Mouse (Mus musculus) CH12.LX (cell line): ENCODE results near the gene Ccdc57. TPM values are rescaled to one million over a fixed set of nuclear protein-coding genes. Genes with fewer than 3 reads are reported as not detected.

ENCODE experiments used
- DNase-seq: peaks from one replicate; pipeline ENCODE4 v3.0.0-alpha.2; 2013; ENCODE audit errors: extremely low read depth
- H3K27ac ChIP-seq: 2 replicates; pipeline ENCODE4 v1.5.1; 2012; ENCODE audit warnings: low read depth, mild to moderate bottlenecking, control low read depth, moderate library complexity; ENCODE audit not compliant: insufficient read depth
- H3K27me3 ChIP-seq: replicated peaks from 2 replicates; pipeline ENCODE3; 2012; ENCODE audit warnings: inconsistent platforms
- H3K36me3 ChIP-seq, 2 experiments: replicated peaks in 1 of 2; 2 replicates each; pipeline versions ENCODE3 to v1.6.1; 2012; ENCODE audit warnings: inconsistent platforms in 1 of 2, low read length in 1 of 2, mild to moderate bottlenecking in 1 of 2, mixed read lengths in 1 of 2, moderate library complexity in 1 of 2; ENCODE audit not compliant: control insufficient read depth in 1 of 2, insufficient read depth in 1 of 2
- H3K4me1 ChIP-seq, 2 experiments: 2 replicates each; pipeline ENCODE4 v1.6.1; 2012; ENCODE audit warnings: inconsistent platforms in 1 of 2, moderate library complexity in 1 of 2; ENCODE audit not compliant: insufficient read depth in 2 of 2, control insufficient read depth in 1 of 2
- H3K4me2 ChIP-seq: 2 replicates; pipeline ENCODE4 v1.6.1; 2012; ENCODE audit warnings: low read depth, mild to moderate bottlenecking, control low read depth; ENCODE audit not compliant: poor library complexity, insufficient read depth, severe bottlenecking
- H3K4me3 ChIP-seq, 3 experiments: fragments of 150-350 bp in 1 of 3; sonication (generic) in 1 of 3; replicated peaks in 1 of 3; 2 replicates each; pipeline versions ENCODE3 to v1.5.1; 2011 to 2012; ENCODE audit warnings: low read depth in 2 of 3, low read length in 2 of 3, mild to moderate bottlenecking in 2 of 3, moderate library complexity in 2 of 3, control low read depth in 1 of 3, improper control_type of control experiment in 1 of 3, inconsistent platforms in 1 of 3, mixed read lengths in 1 of 3; ENCODE audit not compliant: poor library complexity in 1 of 3
- H3K79me2 ChIP-seq: replicated peaks from 2 replicates; pipeline ENCODE4 v1.6.1; 2012; ENCODE audit warnings: mild to moderate bottlenecking, moderate library complexity; ENCODE audit not compliant: control insufficient read depth, poor library complexity, insufficient read depth, severe bottlenecking; ENCODE audit errors: extremely low read depth
- H3K9ac ChIP-seq: 2 replicates; pipeline ENCODE4 v1.6.1; 2012; ENCODE audit warnings: low read depth, mild to moderate bottlenecking, control low read depth, moderate library complexity; ENCODE audit not compliant: insufficient read depth
- H3K9me3 ChIP-seq: replicated peaks from 2 replicates; pipeline ENCODE3; 2012; ENCODE audit warnings: low read length, inconsistent platforms, mixed read lengths
- CHD2 ChIP-seq: IDR thresholded peaks from 2 replicates; pipeline ENCODE4 v1.6.1; 2011; ENCODE audit warnings: low read length, improper control_type of control experiment
- E2F4 ChIP-seq: IDR thresholded peaks from 2 replicates; pipeline ENCODE4 v1.6.1; 2011; ENCODE audit warnings: low read depth, low read length, improper control_type of control experiment; ENCODE audit not compliant: insufficient replicate concordance
- EP300 ChIP-seq: IDR thresholded peaks from 2 replicates; pipeline ENCODE4 v1.6.1; 2011; ENCODE audit warnings: low read length, improper control_type of control experiment
- ETS1 ChIP-seq: conservative IDR thresholded peaks from 2 replicates; pipeline ENCODE4 v1.6.1; 2012; ENCODE audit warnings: low read depth, mild to moderate bottlenecking, inconsistent platforms, low read length, improper control_type of control experiment, moderate library complexity
- GABPA ChIP-seq: IDR thresholded peaks from 2 replicates; pipeline ENCODE4 v1.6.1; 2012; ENCODE audit warnings: low read depth, low read length, improper control_type of control experiment, inconsistent platforms; ENCODE audit not compliant: insufficient replicate concordance
- IRF4 ChIP-seq: IDR thresholded peaks from 2 replicates; pipeline ENCODE4 v1.6.1; 2014; ENCODE audit warnings: low read depth, mild to moderate bottlenecking, inconsistent platforms, low read length, improper control_type of control experiment
- JUN ChIP-seq: IDR thresholded peaks from 2 replicates; pipeline ENCODE4 v1.6.1; 2011; ENCODE audit warnings: low read depth, mild to moderate bottlenecking, low read length, improper control_type of control experiment, moderate library complexity; ENCODE audit not compliant: insufficient read depth
- MAFK ChIP-seq: IDR thresholded peaks from 2 replicates; pipeline ENCODE4 v1.6.1; 2011; ENCODE audit warnings: low read length, improper control_type of control experiment; ENCODE audit not compliant: insufficient replicate concordance
- MYC ChIP-seq: IDR thresholded peaks from 2 replicates; pipeline ENCODE4 v1.6.1; 2011; ENCODE audit warnings: low read depth, mild to moderate bottlenecking, improper control_type of control experiment, low read length
- NELFE ChIP-seq: IDR thresholded peaks from 2 replicates; pipeline ENCODE4 v1.6.1; 2011; ENCODE audit warnings: low read depth, low read length, improper control_type of control experiment
- PAX5 ChIP-seq: IDR thresholded peaks from 2 replicates; pipeline ENCODE4 v1.6.1; 2012; ENCODE audit warnings: low read length, inconsistent platforms, mixed read lengths
- POLR2A ChIP-seq: IDR thresholded peaks from 2 replicates; pipeline ENCODE4 v1.6.1; 2011; ENCODE audit warnings: low read depth, mild to moderate bottlenecking, improper control_type of control experiment, low read length
- POLR2AphosphoS2 ChIP-seq: IDR thresholded peaks from 2 replicates; pipeline ENCODE4 v1.6.1; 2011; ENCODE audit warnings: low read depth, low read length, improper control_type of control experiment
- RCOR1 ChIP-seq: conservative IDR thresholded peaks from 2 replicates; pipeline ENCODE4 v1.6.1; 2012; ENCODE audit warnings: low read depth, mild to moderate bottlenecking, inconsistent platforms, low read length, improper control_type of control experiment
- SIN3A ChIP-seq: IDR thresholded peaks from 2 replicates; pipeline ENCODE4 v1.6.1; 2012; ENCODE audit warnings: low read length, improper control_type of control experiment, inconsistent platforms
- TCF12 ChIP-seq: IDR thresholded peaks from 2 replicates; pipeline ENCODE4 v1.6.1; 2014; ENCODE audit warnings: low read depth, mild to moderate bottlenecking, inconsistent platforms, low read length, improper control_type of control experiment
- UBTF ChIP-seq: IDR thresholded peaks from 2 replicates; pipeline ENCODE4 v1.6.1; 2012; ENCODE audit warnings: low read depth, mild to moderate bottlenecking, inconsistent platforms, low read length, improper control_type of control experiment, moderate library complexity
- USF1 ChIP-seq: IDR thresholded peaks from 2 replicates; pipeline ENCODE4 v1.6.1; 2014; ENCODE audit warnings: low read depth, mild to moderate bottlenecking, inconsistent platforms, low read length, improper control_type of control experiment
- USF2 ChIP-seq: conservative IDR thresholded peaks from 2 replicates; pipeline ENCODE4 v1.6.1; 2011; ENCODE audit warnings: low read depth, low read length, improper control_type of control experiment
- dilution Hi-C: fragments of 300-500 bp; cut with MboI; formaldehyde crosslinking; loops from 2 replicates; pipeline ENCODE4 v1.14.3; 2020; ENCODE audit warnings: low sequenced_read_pairs; ENCODE audit not compliant: extremely low pct_unique_long_range_greater_than_20kb, extremely low pct_ligation_motif_present
- in situ Hi-C: fragments of 300-500 bp; cut with MboI; formaldehyde crosslinking; loops from 3 replicates; pipeline ENCODE4 v1.14.3; 2019; ENCODE audit warnings: low sequenced_read_pairs, low pct_ligation_motif_present, low pct_unique_long_range_greater_than_20kb, mixed read lengths
- polyA plus RNA-seq: library from polyadenylated mRNA; unstranded; fragments of >175 nt; gene quantifications from 2 replicates; pipeline ENCODE4 v1.2.1, GENCODE M21; 2012; ENCODE audit warnings: low read depth; ENCODE audit not compliant: insufficient read length
- total RNA-seq, 2 experiments: library from RNA; depleted of rRNA; stranded (reverse); fragments of 300-350 nt in 1 of 2; fragments of >200 nt in 1 of 2; gene quantifications; 2 replicates each; pipeline ENCODE4 v1.2.3; 2012 to 2014

Ccdc57 gene
- total and polyA plus RNA-seq, 3 experiments, result 2.3 to 6.0 (median 5.4) TPM

GRCm38 (mm10) chr11:120819556-120819955 lies 113.1 kb downstream of the Ccdc57 start:
- Histone ChIP-seq H3K27ac (no peak overlapping the region), H3K9me3 (no peaks in the 10 kb centered on the region), H3K4me1 (peaks cover 11 to 21% of the 10 kb centered on the region in 2 experiments), H3K79me2 (peaks cover 33% of the 10 kb centered on the region), H3K9ac (no peak overlapping the region), H3K36me3 (peaks cover 71 to 83% of the 10 kb centered on the region in 2 experiments), H3K27me3 (no peaks in the 10 kb centered on the region), H3K4me3 (no peak overlapping the region), H3K4me2 (no peak overlapping the region)
- in situ Hi-C loops (no loop called here), dilution Hi-C loops (no loop called here)
- no peak for DNase-seq
- TF ChIP-seq TCF12 (no peak), GABPA (no peak), PAX5 (no peak), POLR2A (no peak), JUN (no peak), USF2 (no peak), EP300 (no peak), MYC (no peak), E2F4 (no peak), RCOR1 (no peak), POLR2AphosphoS2 (no peak), NELFE (no peak), USF1 (no peak), SIN3A (no peak), CHD2 (no peak), MAFK (no peak)

- dilution Hi-C loops, result no loop called here
- Histone ChIP-seq H3K36me3 (peaks cover 84 to 96% of the 10 kb centered on the region in 2 experiments), H3K27me3 (no peaks in the 10 kb centered on the region), H3K79me2 (peaks cover 30% of the 10 kb centered on the region), H3K9me3 (no peaks in the 10 kb centered on the region), H3K9ac (no peak overlapping the region), H3K4me3 (no peak overlapping the region), H3K4me1 (peaks cover 11 to 21% of the 10 kb centered on the region in 2 experiments)
- DNase-seq, result no peak
- 0 out of 2 replicates have a peak, but pooled peaks have one; percentile 5 for TF ChIP-seq POLR2A
- TF ChIP-seq ETS1, result no peak
- no peak for TF ChIP-seq UBTF
- TF ChIP-seq IRF4, result no peak
- TF ChIP-seq, all 38 proteins: peak for 1
- H3K4me2 ChIP-seq, result no peak overlapping the region
- H3K27ac ChIP-seq, result no peak overlapping the region
- in situ Hi-C loops, result no loop called here
Observed at GRCm38 (mm10) chr11:120818251-120818650, 114.4 kb downstream of the Ccdc57 start.
